Mouse (Mus musculus): ENCODE data around the gene Rfx7.

Rfx7 gene

DNA sequence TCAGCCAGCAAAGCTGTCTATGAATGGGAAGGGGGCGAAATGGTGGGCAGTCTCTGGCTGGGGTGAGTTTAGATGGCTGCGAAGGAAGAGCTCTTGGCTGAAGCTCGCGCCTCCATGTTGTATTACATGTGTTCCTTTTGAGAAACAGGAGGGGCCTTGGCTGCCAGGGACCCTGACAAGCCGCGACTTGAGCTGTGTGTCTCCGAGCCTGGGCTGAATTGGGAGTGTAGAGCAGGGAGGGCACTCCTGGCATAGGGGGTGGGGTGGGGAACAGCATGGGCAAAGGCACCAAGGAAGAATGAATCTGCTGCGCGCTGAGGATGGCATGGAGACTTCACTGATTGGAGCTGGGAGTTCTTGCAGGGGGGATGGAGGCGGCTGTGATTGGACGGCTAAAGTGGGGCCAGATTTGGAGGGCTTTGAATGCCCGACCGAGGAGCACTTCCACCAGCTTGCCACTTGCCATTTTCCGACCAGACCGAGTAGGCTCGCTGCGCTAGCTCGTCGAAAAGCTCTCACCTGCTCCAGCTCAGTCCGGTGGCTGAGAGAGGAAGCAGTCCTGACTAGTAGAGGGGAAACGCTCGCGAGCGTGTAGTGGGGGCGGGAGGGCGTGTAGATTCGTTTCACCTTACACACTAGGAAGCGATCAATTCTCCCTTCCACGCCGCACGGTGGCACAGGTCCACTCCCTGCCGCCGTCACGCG is 597 bp upstream of the Rfx7 start:
- Histone ChIP-seq H3K27me3 (ENCODE audit: insufficient read depth, low read length) (0 out of 2 replicates have a peak, but pooled peaks cover 3% of the 10 kb centered on the region), H3K36me3 (ENCODE audit: insufficient read depth, low read length) (no peaks in the 10 kb centered on the region), H3K4me3 (replicated peaks; ENCODE audit: low read length) (peak overlapping the region; percentile 97), H3K9me3 (ENCODE audit: low read length) (no peaks in the 10 kb centered on the region), H3K4me1 (replicated peaks; ENCODE audit: low read depth, low read length) (peaks cover 34% of the 10 kb centered on the region)
- no peak for TF ChIP-seq CTCF (conservative IDR thresholded peaks at IDR 0.05; ENCODE audit: low read length)
- TF ChIP-seq POU5F1 (IDR thresholded peaks at IDR 0.05; ENCODE audit: borderline replicate concordance, low read length), result no peak
- no peak for TF ChIP-seq NANOG (IDR thresholded peaks at IDR 0.05; ENCODE audit: borderline replicate concordance, low read length)

DNA sequence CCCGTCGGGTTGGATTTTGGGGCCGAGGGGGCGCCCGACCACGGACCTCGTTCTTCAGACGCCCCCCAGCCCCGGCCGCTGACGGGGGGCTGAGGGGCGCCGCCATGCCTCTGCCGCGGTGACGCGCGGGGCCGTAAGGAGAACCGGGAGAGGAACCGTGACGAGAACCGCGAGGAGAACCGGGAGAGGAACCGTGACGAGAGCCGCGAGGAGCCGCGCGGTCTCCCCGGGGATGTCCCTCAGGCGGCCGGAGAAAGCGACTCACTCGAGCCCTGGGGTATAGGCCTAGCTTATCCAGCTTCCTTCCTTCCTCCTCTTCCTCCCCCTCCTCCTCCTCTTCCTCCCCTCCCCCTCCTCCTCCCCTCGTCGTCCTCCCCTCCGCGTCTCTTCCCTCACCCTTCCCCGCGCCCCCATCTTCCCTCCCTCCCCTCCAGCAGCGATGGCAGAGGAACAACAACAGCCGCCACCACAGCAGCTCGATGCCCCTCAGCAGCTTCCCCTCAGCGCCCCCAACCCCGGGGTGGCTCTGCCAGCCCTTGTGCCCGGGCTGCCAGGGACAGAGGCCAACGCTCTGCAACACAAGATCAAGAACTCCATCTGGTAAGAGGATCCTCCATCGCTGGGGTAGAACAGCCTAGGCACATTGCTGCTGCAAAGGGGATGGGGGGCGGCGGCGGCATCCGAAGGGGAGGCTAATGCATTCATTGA is 495 bp downstream of the Rfx7 start:
- Histone ChIP-seq H3K27me3 (ENCODE audit: insufficient read depth, low read length) (no peaks in the 10 kb centered on the region), H3K4me1 (replicated peaks; ENCODE audit: low read depth, low read length) (peaks cover 34% of the 10 kb centered on the region), H3K9me3 (ENCODE audit: low read length) (no peaks in the 10 kb centered on the region), H3K4me3 (replicated peaks; ENCODE audit: low read length) (peak overlapping the region; percentile 97), H3K36me3 (ENCODE audit: insufficient read depth, low read length) (no peaks in the 10 kb centered on the region)
- TF ChIP-seq POU5F1 (IDR thresholded peaks at IDR 0.05; ENCODE audit: borderline replicate concordance, low read length), result no peak
- TF ChIP-seq CTCF (conservative IDR thresholded peaks at IDR 0.05; ENCODE audit: low read length), result no peak
- TF ChIP-seq NANOG (IDR thresholded peaks at IDR 0.05; ENCODE audit: borderline replicate concordance, low read length), result no peak

DNA sequence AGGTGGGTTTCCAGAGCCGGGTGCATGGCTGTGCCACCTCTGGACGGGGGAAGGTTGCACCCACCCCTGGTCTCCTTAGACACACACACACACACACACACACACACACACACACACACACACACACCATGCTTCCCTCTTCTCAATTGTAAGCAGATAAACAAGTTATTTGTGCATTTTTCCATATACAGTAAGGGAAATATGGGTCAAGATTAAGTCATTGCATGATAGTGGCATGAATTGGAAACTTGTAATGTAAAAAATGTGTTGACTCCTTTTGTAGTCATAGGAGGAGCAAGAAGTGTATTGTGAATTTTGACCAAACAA is 1.0 kb downstream of the Rfx7 start:
- peak overlapping the region; percentile 97 for H3K4me3 ChIP-seq (replicated peaks; ENCODE audit: low read length)
- no peaks in the 10 kb centered on the region for H3K9me3 ChIP-seq (ENCODE audit: low read length)
- H3K36me3 ChIP-seq (ENCODE audit: insufficient read depth, low read length), result no peaks in the 10 kb centered on the region
- H3K27me3 ChIP-seq (ENCODE audit: insufficient read depth, low read length), result no peaks in the 10 kb centered on the region
- TF ChIP-seq CTCF (conservative IDR thresholded peaks at IDR 0.05; ENCODE audit: low read length), result no peak
- no peak for TF ChIP-seq POU5F1 (IDR thresholded peaks at IDR 0.05; ENCODE audit: borderline replicate concordance, low read length)
- H3K4me1 ChIP-seq (replicated peaks; ENCODE audit: low read depth, low read length), result peaks cover 34% of the 10 kb centered on the region

DNA sequence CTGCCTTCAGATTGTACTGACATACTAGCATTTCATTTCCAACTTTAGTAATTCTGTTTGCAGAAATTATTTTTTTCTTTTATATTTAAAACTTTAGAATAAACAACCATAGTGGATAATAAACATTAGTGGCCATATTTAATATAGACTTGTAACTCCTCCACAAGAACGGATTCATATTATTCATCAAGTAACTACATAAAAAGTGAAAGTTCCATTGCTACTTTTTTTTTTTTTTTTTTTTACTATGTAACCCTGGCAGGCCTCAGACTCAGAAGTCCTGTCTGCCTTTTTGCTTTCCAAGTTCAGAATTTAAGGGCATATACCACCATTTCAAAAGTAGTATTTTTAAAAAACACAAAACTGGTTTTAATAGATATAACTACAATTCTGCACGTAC is 2.9 kb downstream of the Rfx7 start:
- TF ChIP-seq NANOG (IDR thresholded peaks at IDR 0.05; ENCODE audit: borderline replicate concordance, low read length) (no peak), CTCF (conservative IDR thresholded peaks at IDR 0.05; ENCODE audit: low read length) (no peak), POU5F1 (IDR thresholded peaks at IDR 0.05; ENCODE audit: borderline replicate concordance, low read length) (no peak)
- H3K27me3 ChIP-seq (ENCODE audit: insufficient read depth, low read length), result no peaks in the 10 kb centered on the region
- H3K9me3 ChIP-seq (ENCODE audit: low read length), result no peaks in the 10 kb centered on the region
- H3K36me3 ChIP-seq (ENCODE audit: insufficient read depth, low read length), result no peaks in the 10 kb centered on the region
- no peak overlapping the region for H3K4me3 ChIP-seq (replicated peaks; ENCODE audit: low read length)
- H3K4me1 ChIP-seq (replicated peaks; ENCODE audit: low read depth, low read length), result peaks cover 34% of the 10 kb centered on the region

DNA sequence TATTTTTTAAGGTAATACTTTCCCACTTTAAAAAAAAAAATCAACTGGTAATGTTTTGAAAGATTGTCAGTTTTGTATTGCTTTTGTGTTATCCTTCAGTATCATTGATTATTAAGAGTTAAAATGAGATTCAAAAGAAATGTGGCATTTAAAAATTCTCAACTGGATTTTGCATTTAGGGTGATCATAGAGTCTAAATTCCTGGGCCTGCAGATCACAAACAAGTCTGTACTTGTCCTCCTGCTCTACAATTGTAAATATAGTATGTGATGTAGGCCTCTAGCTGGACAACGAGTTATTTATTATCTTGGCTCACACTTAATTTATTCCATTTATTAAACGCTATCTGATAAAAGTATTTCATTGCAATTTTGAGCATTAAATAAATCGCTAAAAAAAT is 3.4 kb downstream of the Rfx7 start:
- peaks cover 34% of the 10 kb centered on the region for H3K4me1 ChIP-seq (replicated peaks; ENCODE audit: low read depth, low read length)
- no peak overlapping the region for H3K4me3 ChIP-seq (replicated peaks; ENCODE audit: low read length)
- H3K27me3 ChIP-seq (ENCODE audit: insufficient read depth, low read length), result no peaks in the 10 kb centered on the region
- peaks cover 3% of the 10 kb centered on the region for H3K36me3 ChIP-seq (ENCODE audit: insufficient read depth, low read length)
- TF ChIP-seq CTCF (conservative IDR thresholded peaks at IDR 0.05; ENCODE audit: low read length), result no peak
- H3K9me3 ChIP-seq (ENCODE audit: low read length), result no peaks in the 10 kb centered on the region

DNA sequence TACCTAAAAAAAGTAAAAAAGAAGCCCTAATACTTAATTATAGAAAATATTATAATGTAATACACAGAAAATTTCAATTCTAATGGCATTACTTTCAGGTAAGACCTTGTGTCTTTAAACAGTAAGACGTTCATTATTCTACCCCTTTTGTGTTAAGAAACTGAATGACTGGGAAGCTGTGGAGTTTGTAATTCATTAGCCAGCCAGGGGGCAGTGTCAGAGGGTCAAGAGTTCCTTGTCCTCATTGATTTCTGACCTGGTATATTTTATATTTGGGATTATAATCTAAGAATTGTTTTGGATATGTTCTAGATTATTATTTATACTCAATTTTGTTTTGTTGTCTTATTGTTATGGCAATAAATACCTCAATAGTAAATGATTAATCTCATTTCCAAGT is 5.0 kb downstream of the Rfx7 start:
- H3K9me3 ChIP-seq (ENCODE audit: low read length), result no peaks in the 10 kb centered on the region
- peaks cover 24% of the 10 kb centered on the region for H3K4me1 ChIP-seq (replicated peaks; ENCODE audit: low read depth, low read length)
- H3K4me3 ChIP-seq (replicated peaks; ENCODE audit: low read length), result no peak overlapping the region
- TF ChIP-seq NANOG (IDR thresholded peaks at IDR 0.05; ENCODE audit: borderline replicate concordance, low read length) (no peak), CTCF (conservative IDR thresholded peaks at IDR 0.05; ENCODE audit: low read length) (peak; percentile 16; the same call in 1 of the 2 replicates)
- H3K27me3 ChIP-seq (ENCODE audit: insufficient read depth, low read length), result no peaks in the 10 kb centered on the region
- H3K36me3 ChIP-seq (ENCODE audit: insufficient read depth, low read length), result peaks cover 5% of the 10 kb centered on the region

DNA sequence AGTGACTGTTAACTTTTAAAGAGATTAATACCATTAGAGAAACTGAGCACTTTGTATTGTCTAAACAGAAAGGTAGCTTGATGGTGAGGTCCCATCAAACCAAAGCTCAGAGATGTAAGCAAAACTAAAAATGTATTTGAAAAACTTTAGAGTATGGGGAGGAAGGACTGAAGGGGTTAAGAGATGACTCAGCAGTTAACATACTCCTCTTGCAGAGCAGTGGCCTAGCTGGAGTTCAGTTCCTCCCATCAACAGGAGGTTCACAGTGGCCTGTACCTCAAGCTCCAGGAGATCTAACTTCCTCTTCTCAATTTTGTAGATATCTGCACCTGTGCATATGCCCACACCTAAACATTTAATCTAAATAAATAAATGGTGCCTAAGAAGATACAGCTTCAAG is 11.6 kb downstream of the Rfx7 start:
- Histone ChIP-seq H3K27me3 (ENCODE audit: insufficient read depth, low read length) (no peaks in the 10 kb centered on the region), H3K36me3 (ENCODE audit: insufficient read depth, low read length) (peaks cover 19% of the 10 kb centered on the region)
- TF ChIP-seq POU5F1 (IDR thresholded peaks at IDR 0.05; ENCODE audit: borderline replicate concordance, low read length) (no peak), CTCF (conservative IDR thresholded peaks at IDR 0.05; ENCODE audit: low read length) (no peak), NANOG (IDR thresholded peaks at IDR 0.05; ENCODE audit: borderline replicate concordance, low read length) (no peak)

DNA sequence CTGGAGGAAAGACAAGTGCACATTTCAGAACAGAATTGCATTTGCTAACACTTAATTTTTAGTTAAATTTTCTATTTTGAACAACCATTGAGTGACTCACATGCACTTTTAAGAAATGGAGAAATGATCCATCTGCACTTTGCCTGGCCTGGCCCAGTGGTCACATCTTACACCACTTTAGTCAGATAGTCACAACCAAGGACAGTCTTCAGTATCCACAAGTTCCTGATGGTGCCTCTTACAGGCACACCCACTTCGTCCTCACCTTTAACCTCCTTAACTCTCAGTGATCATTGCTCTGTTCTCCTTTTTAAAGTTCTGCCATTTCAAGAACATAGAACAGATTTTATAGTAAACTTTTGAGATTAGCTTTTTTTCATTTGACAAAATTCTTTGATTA is 26.7 kb downstream of the Rfx7 start:
- H3K9me3 ChIP-seq (ENCODE audit: low read length), result no peaks in the 10 kb centered on the region
- TF ChIP-seq CTCF (conservative IDR thresholded peaks at IDR 0.05; ENCODE audit: low read length), result no peak
- TF ChIP-seq NANOG (IDR thresholded peaks at IDR 0.05; ENCODE audit: borderline replicate concordance, low read length), result no peak
- no peak for TF ChIP-seq POU5F1 (IDR thresholded peaks at IDR 0.05; ENCODE audit: borderline replicate concordance, low read length)
- peaks cover 8% of the 10 kb centered on the region; the same call in 1 of the 2 replicates for H3K36me3 ChIP-seq (ENCODE audit: insufficient read depth, low read length)
- peaks cover 13% of the 10 kb centered on the region for H3K4me1 ChIP-seq (replicated peaks; ENCODE audit: low read depth, low read length)
- no peak overlapping the region for H3K4me3 ChIP-seq (replicated peaks; ENCODE audit: low read length)
- H3K27me3 ChIP-seq (ENCODE audit: insufficient read depth, low read length), result no peaks in the 10 kb centered on the region

More for the DNA sequence above, 11.6 kb downstream of the Rfx7 start:
- Histone ChIP-seq H3K4me3 (replicated peaks; ENCODE audit: low read length) (no peak overlapping the region), H3K4me1 (replicated peaks; ENCODE audit: low read depth, low read length) (peaks cover 26% of the 10 kb centered on the region), H3K9me3 (ENCODE audit: low read length) (no peaks in the 10 kb centered on the region)

DNA sequence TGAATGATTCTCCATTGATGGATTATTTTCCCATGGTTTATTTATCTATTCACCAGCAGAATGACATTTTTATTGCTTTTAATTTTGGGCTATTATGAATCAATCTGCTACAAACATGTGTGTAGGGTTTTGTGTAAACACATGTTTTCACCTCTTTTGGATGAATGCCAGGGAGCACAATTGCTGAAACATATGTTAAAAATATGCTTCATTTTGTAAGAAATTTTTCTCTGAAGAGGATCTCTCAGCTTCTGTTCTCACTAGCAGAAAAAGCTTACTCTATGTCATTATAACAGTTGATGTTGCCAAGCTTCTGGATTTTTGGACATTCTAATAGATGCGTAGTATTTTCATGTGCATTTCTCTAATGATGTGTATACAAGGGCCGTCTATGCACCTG is 28.3 kb downstream of the Rfx7 start:
- H3K27me3 ChIP-seq (ENCODE audit: insufficient read depth, low read length), result no peaks in the 10 kb centered on the region
- TF ChIP-seq NANOG (IDR thresholded peaks at IDR 0.05; ENCODE audit: borderline replicate concordance, low read length) (no peak), POU5F1 (IDR thresholded peaks at IDR 0.05; ENCODE audit: borderline replicate concordance, low read length) (no peak), CTCF (conservative IDR thresholded peaks at IDR 0.05; ENCODE audit: low read length) (no peak)
- H3K4me1 ChIP-seq (replicated peaks; ENCODE audit: low read depth, low read length), result peaks cover 13% of the 10 kb centered on the region
- peaks cover 4% of the 10 kb centered on the region; the same call in 1 of the 2 replicates for H3K36me3 ChIP-seq (ENCODE audit: insufficient read depth, low read length)
- H3K4me3 ChIP-seq (replicated peaks; ENCODE audit: low read length), result no peak overlapping the region
- no peaks in the 10 kb centered on the region for H3K9me3 ChIP-seq (ENCODE audit: low read length)

Data from E14TG2a.4 (cell line).